Mouse (Mus musculus) liver, postnatal 0 days (tissue): ENCODE data around the gene Ocm.

Experiments
- CTCF ChIP-seq: sonication (generic); IDR thresholded peaks from 2 replicates; pipeline ENCODE4 v1.5.1; 2016; ENCODE audit warnings: antibody characterized with exemption, low read depth
- EP300 ChIP-seq: IDR thresholded peaks from 2 replicates; pipeline ENCODE4 v1.6.1; 2016; ENCODE audit warnings: antibody characterized with exemption, low read depth, mild to moderate bottlenecking

DNA sequence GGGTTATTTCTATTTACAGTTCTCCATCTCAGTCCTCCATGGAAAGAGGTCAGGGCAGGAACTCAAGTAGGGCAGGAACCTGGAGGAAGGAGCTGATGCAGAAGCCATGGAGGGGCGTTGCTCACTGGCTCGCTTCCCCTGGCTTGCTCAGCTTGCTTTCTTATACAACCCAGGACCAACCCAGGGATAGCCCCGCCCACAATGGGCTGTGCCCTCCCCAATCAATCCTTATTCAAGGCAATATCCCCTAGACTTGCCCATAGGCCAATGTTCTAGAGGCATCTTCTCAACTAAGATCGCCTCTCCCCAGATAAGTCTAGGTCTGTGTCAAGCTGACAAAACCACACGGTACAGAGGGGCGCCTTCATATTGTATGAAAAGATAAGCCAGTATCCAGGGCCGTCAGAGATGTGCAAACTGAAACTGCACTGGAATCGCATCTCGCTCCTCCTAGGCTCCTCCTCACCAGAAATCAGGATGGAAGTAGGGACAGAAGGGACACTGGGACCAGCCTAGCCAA is 12.7 kb upstream of the Ocm start:
- no peak for TF ChIP-seq CTCF
- no peak for TF ChIP-seq EP300
